Mouse (Mus musculus) liver, embryonic 16.5 days (tissue): ENCODE measurements around the gene Olfr1395. TPM values are rescaled to one million over a fixed set of nuclear protein-coding genes. Genes with fewer than 3 reads are reported as not detected.

Experiments
- ATAC-seq: fragments of 200-750 bp; cut with Nextera tagmentation; 2 replicates; pipeline ENCODE4 v1.8.0; 2017; ENCODE audit warnings: low read depth, mild to moderate bottlenecking, moderate number of reproducible peaks, moderate library complexity
- H3K27ac ChIP-seq: fragments of 300-500 bp; sonication (generic); 2 replicates; pipeline ENCODE4 v1.5.1; 2014; ENCODE audit warnings: mild to moderate bottlenecking, low read length
- H3K27me3 ChIP-seq: fragments of 300-500 bp; sonication (generic); 2 replicates; pipeline ENCODE4 v1.6.1; 2014; ENCODE audit warnings: low read depth, low read length, mixed read lengths; ENCODE audit not compliant: control insufficient read depth, insufficient read depth
- H3K36me3 ChIP-seq: fragments of 300-500 bp; sonication (generic); 2 replicates; pipeline ENCODE4 v1.6.1; 2014; ENCODE audit warnings: mild to moderate bottlenecking; ENCODE audit not compliant: control insufficient read depth, insufficient read depth
- H3K4me1 ChIP-seq: fragments of 300-500 bp; sonication (generic); 2 replicates; pipeline ENCODE4 v1.6.1; 2014; ENCODE audit warnings: low read depth, low read length, mixed read lengths; ENCODE audit not compliant: control insufficient read depth
- H3K4me2 ChIP-seq: fragments of 300-500 bp; sonication (generic); 2 replicates; pipeline ENCODE4 v1.6.1; 2014; ENCODE audit warnings: low read depth, low read length, mixed read lengths
- H3K4me3 ChIP-seq: fragments of 300-500 bp; sonication (generic); 2 replicates; pipeline ENCODE4 v1.5.1; 2014; ENCODE audit warnings: low read depth, mild to moderate bottlenecking, low read length
- H3K9ac ChIP-seq: fragments of 300-500 bp; sonication (generic); 2 replicates; pipeline ENCODE4 v1.6.1; 2014; ENCODE audit warnings: low read depth, low read length
- H3K9me3 ChIP-seq: fragments of 300-500 bp; sonication (generic); replicated peaks from 2 replicates; pipeline ENCODE4 v1.6.1; 2016; ENCODE audit warnings: low read length; ENCODE audit not compliant: control insufficient read depth
- WGBS: fragments of 180-500 bp; shearing (Covaris S2); extraction: QIAGEN DNeasy Blood & Tissue Kit; methylation state at CpG from one replicate; pipeline ENCODE4 v1.1.7; 2014; ENCODE audit not compliant: insufficient replicate concordance; 5-methylcytosine and 5-hydroxymethylcytosine counted together
- polyA plus RNA-seq: library from polyadenylated mRNA; unstranded; fragments of >200 nt; fragmentation: Nextera tagmentation; extraction: Ambion mirVana; gene quantifications from 2 replicates; pipeline ENCODE4 v1.2.1, GENCODE M21; 2015

The Olfr1395 gene
- polyA plus RNA-seq, 1 experiment from 2014 or later, result not detected

DNA sequence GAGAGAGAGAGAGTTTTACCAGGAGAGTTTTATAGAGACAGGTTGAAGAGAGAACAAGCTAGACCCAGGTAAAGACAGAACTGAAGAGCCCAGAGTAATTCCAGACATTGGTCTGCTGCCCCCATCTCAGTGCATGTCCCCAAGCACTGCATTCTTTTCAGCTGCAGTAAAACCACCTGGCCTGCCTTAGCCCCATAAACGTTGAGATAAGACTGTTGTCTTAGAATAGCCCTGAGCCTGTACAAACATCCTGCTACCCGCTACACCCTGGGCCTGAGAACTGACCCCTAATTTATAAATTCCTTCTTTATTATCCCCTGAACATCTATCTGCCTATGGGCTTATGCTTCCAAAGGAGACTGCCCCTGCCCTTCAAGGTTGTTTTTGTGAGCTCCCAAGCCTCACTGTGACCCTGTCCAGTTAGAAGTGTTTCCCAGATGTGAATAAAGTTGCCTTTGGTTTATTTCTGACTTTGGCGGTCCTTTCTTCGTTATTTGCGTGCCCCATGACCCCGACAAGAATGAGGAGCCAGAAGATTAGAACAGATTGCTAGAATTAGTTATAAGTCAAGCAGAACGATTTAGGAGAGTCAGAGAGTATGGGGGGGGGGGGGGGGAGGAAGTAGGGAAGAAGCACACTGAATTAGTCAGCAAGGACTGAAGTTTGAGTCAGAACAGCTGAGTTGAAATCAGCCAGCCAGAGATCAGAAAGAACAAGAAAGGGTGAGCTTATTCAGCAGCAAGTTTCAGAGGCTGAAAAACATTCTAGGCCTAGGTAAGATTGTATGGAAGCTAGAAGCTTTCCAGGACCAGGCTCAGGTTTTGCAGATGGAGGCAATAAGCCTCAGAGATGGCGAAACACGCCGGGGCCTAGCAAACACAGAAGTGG, 34.2 kb upstream of the Olfr1395 start:
- no peak for ATAC-seq
- 60% methylated on average over 10 of the region's 10 CpGs for WGBS
- Histone ChIP-seq H3K9ac (no peak overlapping the region), H3K4me3 (no peak overlapping the region), H3K9me3 (no peaks in the 10 kb centered on the region), H3K4me2 (no peak overlapping the region), H3K4me1 (peaks cover 3% of the 10 kb centered on the region), H3K36me3 (no peaks in the 10 kb centered on the region), H3K27me3 (no peaks in the 10 kb centered on the region), H3K27ac (no peak overlapping the region)

DNA sequence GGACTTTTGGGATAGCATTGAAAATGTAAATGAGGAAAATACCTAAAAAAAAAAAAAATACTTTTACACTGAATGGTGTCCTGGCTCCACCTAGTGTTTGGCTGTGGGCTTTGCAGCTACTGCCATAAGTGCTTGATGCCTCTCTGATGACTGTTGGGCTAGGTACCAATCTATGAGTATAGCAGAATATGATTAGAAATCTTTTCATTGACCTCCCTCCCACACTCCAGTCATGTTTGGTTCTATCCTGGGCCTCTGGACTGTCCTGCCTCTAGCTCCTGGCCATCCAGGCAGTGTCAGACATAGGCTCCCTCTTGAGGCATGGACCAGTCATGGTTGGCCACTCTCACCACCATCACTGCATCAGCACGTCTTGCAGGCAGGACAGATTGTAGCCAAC, 33.2 kb upstream of the Olfr1395 start:
- Histone ChIP-seq H3K27me3 (no peaks in the 10 kb centered on the region), H3K4me1 (no peaks in the 10 kb centered on the region; the same call in none of the 2 replicates), H3K9me3 (no peaks in the 10 kb centered on the region), H3K27ac (no peak overlapping the region), H3K4me2 (no peak overlapping the region), H3K4me3 (no peak overlapping the region), H3K36me3 (no peaks in the 10 kb centered on the region), H3K9ac (no peak overlapping the region)
- no peak for ATAC-seq
- 22% methylated on average over 1 of the region's 1 CpGs for WGBS

DNA sequence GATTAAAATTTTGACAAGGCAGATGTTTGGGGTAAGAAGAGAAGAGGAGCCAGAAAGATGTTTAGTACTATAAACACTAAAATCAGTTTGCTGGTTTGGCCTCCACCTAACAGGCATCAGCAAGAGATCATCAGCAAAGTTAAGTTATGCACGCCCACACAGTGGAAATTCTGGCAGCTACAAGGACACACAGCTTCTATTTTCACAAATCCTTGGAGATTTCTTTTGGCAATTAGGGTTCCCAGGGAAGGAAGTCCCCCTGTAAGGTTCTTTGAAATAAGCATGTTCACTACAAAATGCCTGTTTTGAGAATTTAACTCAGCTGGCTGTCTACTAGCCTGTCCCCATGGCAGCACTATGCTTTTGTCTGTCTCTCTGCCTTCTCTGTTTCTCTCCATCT, 31.1 kb upstream of the Olfr1395 start:
- ATAC-seq, result no peak

DNA sequence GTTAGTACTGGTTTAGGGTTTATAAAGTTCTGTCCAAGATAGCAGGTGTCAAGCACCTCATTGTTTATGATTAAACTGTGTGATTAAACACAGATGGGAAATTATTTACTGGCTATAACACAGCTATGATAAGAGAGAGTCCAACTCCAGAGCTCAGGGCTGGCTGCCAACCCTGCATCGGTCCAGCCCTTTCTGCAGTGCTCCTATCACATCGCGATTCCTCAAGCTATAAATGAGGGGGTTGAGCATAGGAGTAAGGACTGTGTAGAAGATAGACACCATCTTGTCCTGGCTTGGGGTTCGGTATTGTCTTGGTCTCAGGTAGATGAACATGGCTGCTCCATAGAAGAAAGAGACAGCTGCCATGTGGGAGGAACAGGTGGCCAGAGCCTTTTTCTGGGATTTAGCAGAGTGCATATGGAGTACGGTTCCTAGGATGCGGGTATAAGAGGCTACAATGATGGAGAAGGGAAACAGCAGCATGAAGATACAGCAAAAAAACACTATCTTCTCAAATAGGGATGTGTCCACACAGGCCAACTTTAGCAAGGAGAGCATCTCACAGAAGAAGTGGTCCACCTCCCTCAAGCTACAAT, 29.4 kb upstream of the Olfr1395 start:
- Histone ChIP-seq H3K27ac (no peak overlapping the region), H3K36me3 (no peaks in the 10 kb centered on the region), H3K9me3 (no peaks in the 10 kb centered on the region), H3K27me3 (no peaks in the 10 kb centered on the region), H3K4me1 (no peaks in the 10 kb centered on the region), H3K9ac (no peak overlapping the region), H3K4me2 (no peak overlapping the region), H3K4me3 (no peak overlapping the region)
- WGBS, result 64% methylated on average over 6 of the region's 6 CpGs
- no peak for ATAC-seq

More for the DNA sequence above, 31.1 kb upstream of the Olfr1395 start:
- 57% methylated on average over 1 of the region's 1 CpGs for WGBS
- no peak overlapping the region for H3K4me2 ChIP-seq
- H3K9me3 ChIP-seq, result no peaks in the 10 kb centered on the region
- no peaks in the 10 kb centered on the region for H3K36me3 ChIP-seq
- no peak overlapping the region for H3K9ac ChIP-seq
- no peak overlapping the region for H3K27ac ChIP-seq
- no peaks in the 10 kb centered on the region for H3K4me1 ChIP-seq
- H3K4me3 ChIP-seq, result no peak overlapping the region
- no peaks in the 10 kb centered on the region for H3K27me3 ChIP-seq

DNA sequence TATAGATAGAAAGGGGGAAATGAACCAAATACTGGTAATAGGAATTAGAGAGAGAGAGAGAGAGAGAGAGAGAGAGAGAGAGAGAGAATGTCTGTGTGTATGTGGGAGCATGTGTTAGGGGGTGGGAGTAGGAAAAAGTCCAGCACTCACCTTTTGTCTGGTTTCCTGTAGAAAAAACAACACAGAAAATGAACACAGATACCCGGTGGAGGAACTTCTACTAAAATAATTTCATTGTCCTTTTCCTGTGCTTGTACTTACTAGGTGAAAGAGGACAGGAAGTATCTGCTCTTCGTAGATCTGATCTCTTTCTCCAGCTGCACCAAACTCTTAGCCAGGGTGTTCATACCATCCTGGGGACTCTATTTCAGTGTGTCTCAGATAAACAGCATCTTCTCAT, 27.9 kb upstream of the Olfr1395 start:
- Histone ChIP-seq H3K4me2 (no peak overlapping the region), H3K9ac (no peak overlapping the region), H3K4me3 (no peak overlapping the region), H3K4me1 (no peaks in the 10 kb centered on the region), H3K9me3 (no peaks in the 10 kb centered on the region), H3K27ac (no peak overlapping the region), H3K27me3 (no peaks in the 10 kb centered on the region), H3K36me3 (no peaks in the 10 kb centered on the region)
- ATAC-seq, result no peak
- WGBS, result 15% methylated on average over 2 of the region's 2 CpGs

DNA sequence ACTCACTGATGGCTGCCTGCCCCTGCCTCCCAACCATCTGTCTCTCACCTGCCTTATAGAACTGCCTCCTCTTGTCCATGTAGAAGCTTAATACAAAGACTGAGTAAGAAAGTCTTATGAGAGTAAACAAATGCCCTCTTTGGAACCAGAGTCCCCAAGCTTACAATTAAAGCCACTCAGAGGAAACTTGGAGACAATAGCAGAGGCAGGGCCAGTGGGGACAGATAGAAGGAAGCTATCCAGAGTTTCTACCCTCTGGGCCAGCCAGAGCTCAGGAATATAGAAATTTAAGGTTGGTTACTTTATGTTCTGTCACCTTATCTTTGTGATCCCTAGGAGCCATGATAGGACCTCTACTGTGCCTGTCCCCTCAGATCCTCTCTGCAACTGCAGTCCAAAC, 27.3 kb upstream of the Olfr1395 start, which contains the start of gene Olfr1396:
TSS of gene Olfr1396 (minus strand) at position 101 of the 400 bp plus-strand sequence.
- H3K36me3 ChIP-seq, result no peaks in the 10 kb centered on the region
- H3K27ac ChIP-seq, result no peak within 1 kb of the TSS
- H3K4me2 ChIP-seq, result no peak within 1 kb of the TSS
- no peaks in the 10 kb centered on the region for H3K27me3 ChIP-seq
- H3K9ac ChIP-seq, result no peak within 1 kb of the TSS
- H3K9me3 ChIP-seq, result no peaks in the 10 kb centered on the region
- ATAC-seq, result no peak
- H3K4me1 ChIP-seq, result no peaks in the 10 kb centered on the region
- no peak within 1 kb of the TSS for H3K4me3 ChIP-seq

DNA sequence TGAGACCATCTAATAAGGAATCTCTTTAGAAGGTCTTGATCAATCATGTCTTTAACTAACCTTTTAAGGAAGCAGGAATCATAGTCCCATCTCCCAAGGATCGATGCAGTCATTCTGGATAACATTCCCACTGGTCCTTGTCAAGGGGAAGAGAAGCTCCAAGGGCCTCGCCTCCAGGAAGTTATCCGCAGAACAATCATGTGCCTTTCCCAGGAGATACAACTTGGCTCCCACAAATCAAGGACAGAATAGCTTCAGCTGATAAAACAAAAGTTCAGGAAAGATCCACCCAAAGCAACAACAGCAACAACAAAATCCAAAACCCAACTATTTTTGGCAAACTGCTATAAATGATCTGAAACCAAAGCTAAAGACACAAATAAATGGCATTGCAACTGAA, 22.4 kb upstream of the Olfr1395 start:
- ATAC-seq, result no peak
- no peak overlapping the region for H3K4me2 ChIP-seq
- no peaks in the 10 kb centered on the region for H3K27me3 ChIP-seq
- H3K36me3 ChIP-seq, result no peaks in the 10 kb centered on the region
- no peaks in the 10 kb centered on the region for H3K9me3 ChIP-seq
- H3K4me1 ChIP-seq, result no peaks in the 10 kb centered on the region
- no peak overlapping the region for H3K4me3 ChIP-seq
- H3K27ac ChIP-seq, result no peak overlapping the region
- no peak overlapping the region for H3K9ac ChIP-seq
- WGBS, result 59% methylated on average over 3 of the region's 3 CpGs

DNA sequence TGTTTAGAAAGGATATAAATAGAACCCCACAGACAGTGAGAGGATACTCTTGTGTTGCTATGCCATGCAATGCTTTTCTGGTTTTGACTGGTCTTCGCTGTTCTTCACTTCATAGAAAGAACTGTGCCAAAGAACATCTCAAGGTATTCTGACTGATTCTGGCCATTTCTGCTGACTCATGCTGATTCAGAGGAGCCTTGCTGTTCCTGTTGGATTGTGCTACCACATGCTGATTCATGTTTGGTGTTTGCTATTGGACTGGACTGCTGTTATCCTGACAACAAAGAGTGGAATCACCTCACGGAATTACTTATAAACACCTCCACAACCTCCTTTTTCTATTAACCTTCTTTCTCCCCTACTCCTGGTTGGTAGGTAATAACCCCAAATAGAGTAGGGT, 17.9 kb upstream of the Olfr1395 start:
- Histone ChIP-seq H3K9ac (no peak overlapping the region), H3K4me2 (no peak overlapping the region), H3K27ac (no peak overlapping the region), H3K4me3 (no peak overlapping the region), H3K4me1 (no peaks in the 10 kb centered on the region; the same call in 1 of the 2 replicates), H3K36me3 (no peaks in the 10 kb centered on the region), H3K9me3 (no peaks in the 10 kb centered on the region), H3K27me3 (no peaks in the 10 kb centered on the region)
- peak; percentile 48 for ATAC-seq
- WGBS, result 76% methylated on average over 2 of the region's 2 CpGs

DNA sequence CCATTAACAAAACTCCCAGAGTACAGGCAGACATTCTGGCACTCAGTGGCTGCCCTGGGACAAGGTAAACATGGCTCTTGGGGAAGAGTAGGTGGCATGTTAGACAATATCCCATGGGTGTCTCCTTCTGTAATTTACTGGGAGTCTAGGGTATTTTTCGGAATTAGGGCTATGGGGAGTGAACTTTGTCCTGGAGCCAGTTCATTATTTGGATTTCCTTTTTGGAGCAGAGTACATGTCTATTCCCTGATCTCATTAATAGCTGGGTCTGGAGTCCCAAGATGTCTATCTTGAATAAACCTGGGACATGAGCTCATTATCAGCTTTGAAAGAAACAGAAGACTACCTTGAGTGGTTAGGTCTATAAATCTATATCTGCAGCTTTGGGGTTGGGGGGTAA, 12.0 kb downstream of the Olfr1395 start, which contains the start of gene Olfr1394:
TSS of gene Olfr1394 (plus strand) at position 301 of the 400 bp plus-strand sequence.
- H3K9me3 ChIP-seq, result no peaks in the 10 kb centered on the region
- 65% methylated on average over 1 of the region's 1 CpGs for WGBS
- H3K4me1 ChIP-seq, result no peaks in the 10 kb centered on the region
- no peak within 1 kb of the TSS for H3K4me3 ChIP-seq
- no peak within 1 kb of the TSS for H3K4me2 ChIP-seq
- no peak within 1 kb of the TSS for H3K27ac ChIP-seq
- no peak for ATAC-seq
- no peaks in the 10 kb centered on the region for H3K36me3 ChIP-seq
- no peaks in the 10 kb centered on the region for H3K27me3 ChIP-seq
- H3K9ac ChIP-seq, result no peak within 1 kb of the TSS
